Mouse (Mus musculus): Measurements from ENCODE around the gene Olfr521. TPM values are rescaled to one million over a fixed set of nuclear protein-coding genes. Genes with fewer than 3 reads are reported as not detected.
"Not testable (repeated sequence)": the region's sequence is repeated elsewhere in the genome, so short reads cannot be mapped to it uniquely, and the experiment has no call there.

The Olfr521 gene
- polyA plus RNA-seq, 1 experiment from 2014 or later, result not detected

- Histone ChIP-seq H3K4me1 (no peaks in the 10 kb centered on the region), H3K27ac (replicated peaks) (no peak overlapping the region), H3K4me3 (no peak overlapping the region), H3K36me3 (replicated peaks) (peaks cover 7% of the 10 kb centered on the region), H3K27me3 (replicated peaks; ENCODE audit: low read depth, poor library complexity, severe bottlenecking) (no peaks in the 10 kb centered on the region), H3K9me3 (no peaks in the 10 kb centered on the region)
- WGBS, result 89% methylated on average over 11 of the region's 11 CpGs
- DNase-seq (ENCODE audit: low spot score), result no peak
These were observed 50.1 kb downstream of the Olfr521 start for GRCm38 (mm10) chr7:99813394-99813793.

GRCm38 (mm10) chr7:99818181-99818725 is 54.9 kb downstream of the Olfr521 start:
- whole genome bisulfite sequencing, result 21% methylated on average over 9 of the region's 9 CpGs
- H3K9me3 ChIP-seq; H3K27me3 ChIP-seq (replicated peaks; ENCODE audit: low read depth, poor library complexity, severe bottlenecking); H3K27ac ChIP-seq (replicated peaks); H3K4me1 ChIP-seq; H3K4me3 ChIP-seq; H3K36me3 ChIP-seq (replicated peaks); DNase-seq (ENCODE audit: low spot score): not testable (repeated sequence)

Other genes with a start within 250 kb of the Olfr521 start
- 12.6 and 13.7 TPM in 2 replicates for gene Arrb1, start 228.0 kb upstream of the Olfr521 start, polyA plus RNA-seq (2016; fragmentation: Nextera tagmentation; extraction: Ambion mirVana)
- gene Tpbgl, start 136.4 kb upstream of the Olfr521 start, polyA plus RNA-seq (2016; fragmentation: Nextera tagmentation; extraction: Ambion mirVana), result 0.55 and 0.60 TPM in 2 replicates
- 1.2 and 1.7 TPM in 2 replicates for gene Slco2b1, start 52.2 kb upstream of the Olfr521 start, polyA plus RNA-seq (2016; fragmentation: Nextera tagmentation; extraction: Ambion mirVana)
- not detected in 2 replicates for gene Olfr520, start 33.2 kb upstream of the Olfr521 start, polyA plus RNA-seq (2016; fragmentation: Nextera tagmentation; extraction: Ambion mirVana)
- gene Neu3, start 64.9 kb downstream of the Olfr521 start, polyA plus RNA-seq (2016; fragmentation: Nextera tagmentation; extraction: Ambion mirVana), result 2.2 and 2.3 TPM in 2 replicates
- 0.46 and 0.85 TPM in 2 replicates for gene Xrra1, start 95.6 kb downstream of the Olfr521 start, polyA plus RNA-seq (2016; fragmentation: Nextera tagmentation; extraction: Ambion mirVana)
- 357 and 358 TPM in 2 replicates for gene Spcs2, start 100.0 kb downstream of the Olfr521 start, polyA plus RNA-seq (2016; fragmentation: Nextera tagmentation; extraction: Ambion mirVana)
- gene Rnf169, start 216.9 kb downstream of the Olfr521 start, polyA plus RNA-seq (2016; fragmentation: Nextera tagmentation; extraction: Ambion mirVana), result 5.4 and 5.7 TPM in 2 replicates
- 0.71 and 0.77 TPM in 2 replicates for gene Chrdl2, start 242.7 kb downstream of the Olfr521 start, polyA plus RNA-seq (2016; fragmentation: Nextera tagmentation; extraction: Ambion mirVana)